Mouse (Mus musculus) bone marrow macrophage, adult 2 months (primary cell): ENCODE data around the gene Serf1.

Experiments
- CTCF ChIP-seq: IDR thresholded peaks from 2 replicates; pipeline ENCODE4 v1.5.1; 2012; ENCODE audit warnings: low read depth, mild to moderate bottlenecking, low read length, moderate library complexity
- POLR2A ChIP-seq: IDR thresholded peaks from 2 replicates; pipeline ENCODE4 v1.6.1; 2012; ENCODE audit warnings: mild to moderate bottlenecking, low read depth, low read length, borderline replicate concordance

GRCm38 (mm10) chr13:100125258-100125643, 17.4 kb downstream of the Serf1 start:
- TF ChIP-seq POLR2A = no peak
- no peak for TF ChIP-seq CTCF
